Mouse (Mus musculus): Measurements from ENCODE around the gene Dhx58.

GRCm38 (mm10) chr11:100710977-100711376 lies 6.9 kb upstream of the Dhx58 start:
- TF ChIP-seq CTCF (conservative IDR thresholded peaks at IDR 0.05; ENCODE audit: low read length) (no peak), NANOG (IDR thresholded peaks at IDR 0.05; ENCODE audit: borderline replicate concordance, low read length) (no peak), POU5F1 (IDR thresholded peaks at IDR 0.05; ENCODE audit: borderline replicate concordance, low read length) (no peak)

Measured in E14TG2a.4 (cell line).